9 mouse cellular contexts compared by ENCODE assay signal in genomic region chr9:40798247-40798960, GRCm38 (mm10). TPM values are rescaled to one million over a fixed set of nuclear protein-coding genes. Genes with fewer than 3 reads are reported as not detected.
A peak's percentile ranks its signal among the peaks of the same experiment; 100 is the strongest.
DNase-seq lines count a peak whose midpoint lies in the region; ATAC-seq and TF ChIP-seq lines count a peak whose summit lies in the region.
"Had no signal": no experiment of that assay in that cellular context is flagged by ENCODE, and none has a peak within 500 bp of the region (broad histone marks: within the 10 kb centered on the region; RNA-seq: fewer than 3 reads in every experiment).

No protein-coding gene starts in this region.

- H3K27ac ChIP-seq in forebrain, embryonic 10.5 days, result peak overlapping the region; percentile 98
- H3K27ac ChIP-seq in forebrain, embryonic 12.5 days, result no peak overlapping the region
- H3K27ac ChIP-seq in lung, postnatal 0 days (ENCODE audit: low read length), result peak overlapping the region; percentile 99
- peak overlapping the region; percentile 26; the same call in 1 of the 2 replicates for H3K27ac ChIP-seq in hindbrain, embryonic 12.5 days

- TF ChIP-seq EP300 in lung, postnatal 0 days (IDR thresholded peaks at IDR 0.05), result no peak

- ATAC-seq in forebrain, embryonic 12.5 days (ENCODE audit: low FRiP score), result no peak
- no peak for ATAC-seq in lung, postnatal 0 days
- no peak for ATAC-seq in hindbrain, embryonic 12.5 days (ENCODE audit: low FRiP score)
- ATAC-seq in megakaryocyte-erythroid progenitor cell, adult 5-6 weeks (replicated peaks; ENCODE audit: low FRiP score, low TSS enrichment, poor library complexity, severe bottlenecking), result peak; percentile 7; the same call in 1 of the 2 replicates

- no peak overlapping the region for H3K9ac ChIP-seq in forebrain, embryonic 12.5 days
- no peak overlapping the region for H3K9ac ChIP-seq in lung, postnatal 0 days (replicated peaks; ENCODE audit: low read depth)
- no peak overlapping the region for H3K9ac ChIP-seq in hindbrain, embryonic 12.5 days

- peaks cover 19% of the 10 kb centered on the region for H3K36me3 ChIP-seq in forebrain, embryonic 10.5 days (replicated peaks)
- peaks cover 6% of the 10 kb centered on the region for H3K36me3 ChIP-seq in forebrain, embryonic 12.5 days (replicated peaks)
- H3K36me3 ChIP-seq in lung, postnatal 0 days (ENCODE audit: insufficient read depth, low read length), result no peaks in the 10 kb centered on the region
- H3K36me3 ChIP-seq in hindbrain, embryonic 12.5 days, result peaks cover 4% of the 10 kb centered on the region

- no peak for TF ChIP-seq CTCF in lung, postnatal 0 days (IDR thresholded peaks at IDR 0.05)

- DNase-seq in forebrain, embryonic 10.5 days (ENCODE audit: extremely low spot score, low spot score), result no peak
- DNase-seq in lung, postnatal 0 days (ENCODE audit: low spot score), result no peak
- DNase-seq in lung, adult 18-20 months, result no peak
- DNase-seq in right cerebral cortex, postnatal 14 days, result no peak
- no peak for DNase-seq in cerebellum, adult 18-20 months
- DNase-seq: retina, postnatal 1 day had no signal

- H3K27me3 ChIP-seq in forebrain, embryonic 10.5 days (ENCODE audit: poor library complexity, severe bottlenecking), result no peaks in the 10 kb centered on the region
- no peaks in the 10 kb centered on the region for H3K27me3 ChIP-seq in forebrain, embryonic 12.5 days
- H3K27me3 ChIP-seq in lung, postnatal 0 days (replicated peaks; ENCODE audit: insufficient read depth, low read length), result no peaks in the 10 kb centered on the region
- no peaks in the 10 kb centered on the region for H3K27me3 ChIP-seq in hindbrain, embryonic 12.5 days

- H3K4me1 ChIP-seq in forebrain, embryonic 10.5 days, result peaks cover 32% of the 10 kb centered on the region
- peaks cover 20% of the 10 kb centered on the region for H3K4me1 ChIP-seq in forebrain, embryonic 12.5 days
- H3K4me1 ChIP-seq in lung, postnatal 0 days (ENCODE audit: insufficient read depth, low read depth, low read length), result peaks cover 8% of the 10 kb centered on the region; the same call in 1 of the 2 replicates
- peaks cover 7% of the 10 kb centered on the region for H3K4me1 ChIP-seq in hindbrain, embryonic 12.5 days

- no peak overlapping the region for H3K4me2 ChIP-seq in forebrain, embryonic 12.5 days
- no peak overlapping the region for H3K4me2 ChIP-seq in lung, postnatal 0 days (replicated peaks; ENCODE audit: low read depth, low read length)
- no peak overlapping the region for H3K4me2 ChIP-seq in hindbrain, embryonic 12.5 days (replicated peaks)

- H3K4me3 ChIP-seq in forebrain, embryonic 10.5 days, result no peak overlapping the region
- no peak overlapping the region for H3K4me3 ChIP-seq in forebrain, embryonic 12.5 days (replicated peaks)
- H3K4me3 ChIP-seq in lung, postnatal 0 days (ENCODE audit: low read depth, low read length), result no peak overlapping the region
- H3K4me3 ChIP-seq in hindbrain, embryonic 12.5 days, result no peak overlapping the region

- H3K9me3 ChIP-seq in forebrain, embryonic 10.5 days, result no peaks in the 10 kb centered on the region
- no peaks in the 10 kb centered on the region for H3K9me3 ChIP-seq in forebrain, embryonic 12.5 days
- no peaks in the 10 kb centered on the region for H3K9me3 ChIP-seq in lung, postnatal 0 days (ENCODE audit: low read length)
- no peaks in the 10 kb centered on the region for H3K9me3 ChIP-seq in hindbrain, embryonic 12.5 days (replicated peaks)

- WGBS in forebrain, embryonic 10.5 days, result 76% methylated on average over 9 of the region's 9 CpGs
- 80% methylated on average over 9 of the region's 9 CpGs for WGBS in forebrain, embryonic 12.5 days
- 69% methylated on average over 9 of the region's 9 CpGs for WGBS in lung, postnatal 0 days
- 83% methylated on average over 9 of the region's 9 CpGs for WGBS in hindbrain, embryonic 12.5 days

RNA-seq across cellular contexts. Expression of gene Hspa8, which starts 2.4 kb away (rescaled TPM):
- 3,411 and 3,929 TPM in 2 replicates for polyA plus RNA-seq in forebrain, embryonic 10.5 days (2016; fragmentation: Nextera tagmentation; extraction: Ambion mirVana)
- 2,759 and 2,920 TPM in 2 replicates for polyA plus RNA-seq in forebrain, embryonic 12.5 days (2016; fragmentation: Nextera tagmentation; extraction: Ambion mirVana)
- polyA plus RNA-seq in lung, postnatal 0 days (2015; fragmentation: Nextera tagmentation; extraction: Ambion mirVana), result 956 and 1,427 TPM in 2 replicates
- 2,594 and 2,617 TPM in 2 replicates for polyA plus RNA-seq in hindbrain, embryonic 12.5 days (2016; fragmentation: Nextera tagmentation; extraction: Ambion mirVana)
- total RNA-seq in megakaryocyte-erythroid progenitor cell, adult 5-6 weeks (2014; fragmentation: Nextera tagmentation), result 3,454 and 3,626 TPM in 2 replicates
- 5,878 and 7,940 TPM in 2 replicates for total RNA-seq in megakaryocyte-erythroid progenitor cell, adult 5-6 weeks (2017)
